Mouse (Mus musculus): ENCODE measurements around the gene Elavl2.
"Not testable (repeated sequence)": the region's sequence is repeated elsewhere in the genome, so short reads cannot be mapped to it uniquely, and the experiment has no call there.

The Elavl2 gene

DNA sequence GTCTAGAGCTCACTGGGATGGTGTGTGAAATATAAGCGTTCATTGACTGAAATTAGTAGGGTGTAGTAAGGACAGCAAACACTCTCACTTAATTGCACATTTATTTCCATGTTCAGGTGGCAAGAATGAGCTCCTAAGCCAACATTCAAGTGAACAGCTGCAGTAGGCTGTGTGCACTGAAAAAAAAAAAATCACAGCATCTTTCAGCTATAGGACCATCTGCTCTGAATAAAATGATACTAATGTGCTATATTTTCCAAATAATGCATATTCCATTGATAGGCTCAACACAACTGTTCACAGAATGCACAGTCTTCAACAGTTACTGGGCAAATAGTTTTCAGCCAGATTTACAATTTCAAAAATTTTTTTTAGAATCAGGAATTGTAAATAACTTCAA lies 89.8 kb downstream of the Elavl2 start:
- no peak for DNase-seq

DNA sequence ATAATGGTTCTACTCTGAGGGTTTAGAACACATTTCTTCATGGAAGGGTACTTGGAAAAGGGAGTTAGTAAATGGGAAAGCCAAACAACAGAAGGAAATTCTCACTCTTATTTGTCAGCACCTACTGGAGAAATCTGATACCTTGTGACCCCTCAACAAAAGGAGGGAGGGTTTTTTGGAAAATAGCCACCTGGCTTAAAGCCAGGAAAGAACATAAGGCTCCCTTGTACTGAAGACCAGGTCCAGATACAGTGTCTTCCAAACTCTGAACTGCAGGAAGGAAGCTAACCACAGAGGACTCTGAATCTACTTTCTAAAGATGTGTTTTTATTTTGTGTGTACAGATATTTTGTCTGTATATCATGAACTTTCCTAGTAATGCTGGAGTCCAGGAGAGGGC lies 102.9 kb downstream of the Elavl2 start:
- no peak for DNase-seq

DNA sequence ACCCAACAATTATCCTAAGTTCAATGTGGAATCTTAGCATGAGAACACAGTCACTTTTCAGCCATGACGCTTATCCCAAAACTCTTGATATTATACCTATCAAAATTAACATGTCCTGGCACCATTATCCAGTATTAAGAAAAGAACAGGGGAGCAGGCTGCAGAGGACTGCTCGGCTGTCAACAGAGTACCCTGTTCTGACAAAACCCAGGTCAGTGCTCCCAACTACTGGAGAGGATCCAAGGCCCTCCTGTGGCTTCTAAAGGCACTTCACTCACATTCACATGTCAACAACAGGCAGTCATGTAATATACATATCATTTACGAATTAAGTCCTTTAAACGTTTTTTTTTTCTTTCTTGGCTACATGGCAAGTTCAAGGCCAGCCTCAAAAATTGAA lies 105.3 kb downstream of the Elavl2 start:
- DNase-seq, result no peak

DNA sequence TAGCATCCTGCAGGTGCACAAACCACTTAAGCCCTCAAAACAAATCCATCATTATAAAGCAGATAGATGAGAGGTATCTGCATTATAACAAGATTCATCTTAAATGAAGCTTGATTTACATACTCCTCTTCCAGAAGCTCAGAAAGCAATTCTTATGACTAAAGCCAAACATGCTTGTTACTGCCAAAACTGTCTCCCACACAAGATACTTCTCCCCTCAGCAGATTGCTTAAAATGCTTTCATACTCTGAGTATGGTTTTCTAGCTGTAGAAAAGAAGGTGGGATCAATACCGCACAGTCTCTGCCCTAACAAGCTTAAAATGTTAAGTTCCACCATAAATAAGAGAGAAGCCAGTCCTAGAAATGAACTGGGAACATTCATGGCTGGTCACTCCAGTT lies 109.1 kb downstream of the Elavl2 start:
- no peak for DNase-seq

DNA sequence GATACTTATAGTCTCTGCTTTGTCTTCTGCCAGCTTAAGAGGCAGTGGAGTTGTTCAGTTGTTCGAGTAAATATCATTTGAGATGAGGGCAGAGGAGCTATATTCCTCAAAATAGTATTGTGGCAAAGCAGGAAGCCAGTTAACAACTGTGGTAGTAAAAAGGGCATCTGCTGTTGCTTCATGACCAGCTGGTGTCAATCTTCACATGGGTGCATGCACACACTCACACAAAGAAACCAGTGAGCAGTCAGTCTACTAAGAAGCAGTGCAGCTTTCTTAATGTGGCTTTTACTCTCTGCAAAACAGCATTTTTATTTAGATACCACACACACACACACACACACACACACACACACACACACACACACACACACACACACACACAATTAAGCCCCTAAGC lies 110.2 kb downstream of the Elavl2 start:
- no peak for DNase-seq

DNA sequence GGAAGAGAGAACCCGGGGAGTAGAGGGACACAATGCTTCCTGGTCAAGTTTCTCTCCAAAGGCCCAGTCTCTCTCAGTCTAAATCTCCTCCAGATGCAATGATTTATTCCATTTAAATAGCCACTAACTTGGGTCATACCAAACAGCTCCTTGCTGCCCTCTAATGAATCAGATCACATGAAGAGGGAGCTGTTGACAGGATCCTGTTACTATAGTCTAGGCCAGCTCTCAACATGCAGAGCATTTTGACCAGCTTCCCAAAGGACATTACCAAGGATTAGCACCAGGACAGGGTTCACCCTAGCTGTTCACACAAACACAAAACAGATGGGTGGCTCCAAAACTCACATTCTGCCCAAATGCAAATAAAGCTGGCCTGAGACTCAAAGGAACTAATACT lies 111.4 kb downstream of the Elavl2 start:
- no peak for DNase-seq

DNA sequence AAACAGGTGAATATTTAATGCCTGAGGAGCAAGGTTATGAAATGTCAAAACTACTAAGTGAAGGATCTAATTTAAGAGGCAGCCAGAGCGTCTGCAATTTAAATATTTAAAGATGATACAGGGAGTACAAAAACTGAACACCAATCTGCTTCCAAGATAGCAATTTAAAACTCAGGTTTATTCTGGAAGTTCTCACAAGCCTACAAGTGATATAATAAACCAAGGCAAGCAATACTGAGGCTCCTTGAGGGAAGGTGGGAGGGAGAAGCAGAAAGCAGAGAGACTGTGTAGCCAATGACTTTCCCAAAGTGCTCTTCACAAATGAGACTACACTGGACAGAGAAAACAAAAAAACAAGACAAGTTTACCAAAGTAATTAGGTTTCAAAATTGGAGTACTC lies 132.2 kb downstream of the Elavl2 start:
- DNase-seq, result no peak

DNA sequence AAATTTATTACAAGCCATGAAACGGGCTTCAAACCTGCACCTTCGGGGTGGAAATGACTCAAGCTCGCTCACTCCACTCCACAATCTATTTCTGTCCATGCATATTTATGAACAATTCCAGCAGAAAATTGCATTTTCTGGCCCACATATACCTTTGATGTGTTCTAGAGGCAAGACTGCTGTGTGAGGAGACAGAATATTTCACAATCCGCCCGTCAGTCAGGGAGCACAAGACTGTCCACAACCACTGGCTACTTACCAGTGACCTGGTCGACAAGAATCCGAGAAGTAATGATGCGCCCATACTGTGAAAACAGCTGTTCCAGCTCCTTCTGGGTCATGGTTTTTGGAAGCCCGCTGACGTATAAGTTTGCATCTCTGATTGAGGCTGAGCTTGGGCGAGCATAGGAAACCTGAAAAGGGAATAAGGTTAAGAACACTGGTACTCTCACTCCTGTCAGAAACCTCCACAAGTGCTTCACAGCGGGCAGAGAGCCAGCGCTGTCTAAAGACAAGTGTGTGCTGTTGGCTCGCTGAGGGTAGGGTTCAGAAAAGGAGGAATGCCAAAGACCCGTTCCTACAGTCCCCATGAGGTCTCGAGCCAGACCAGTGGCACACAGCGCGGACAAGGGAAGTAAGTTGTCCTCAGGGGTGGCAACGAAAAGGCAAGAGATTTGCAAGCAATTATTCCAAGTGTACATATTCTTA lies 136.7 kb downstream of the Elavl2 start:
- DNase-seq, result no peak

DNA sequence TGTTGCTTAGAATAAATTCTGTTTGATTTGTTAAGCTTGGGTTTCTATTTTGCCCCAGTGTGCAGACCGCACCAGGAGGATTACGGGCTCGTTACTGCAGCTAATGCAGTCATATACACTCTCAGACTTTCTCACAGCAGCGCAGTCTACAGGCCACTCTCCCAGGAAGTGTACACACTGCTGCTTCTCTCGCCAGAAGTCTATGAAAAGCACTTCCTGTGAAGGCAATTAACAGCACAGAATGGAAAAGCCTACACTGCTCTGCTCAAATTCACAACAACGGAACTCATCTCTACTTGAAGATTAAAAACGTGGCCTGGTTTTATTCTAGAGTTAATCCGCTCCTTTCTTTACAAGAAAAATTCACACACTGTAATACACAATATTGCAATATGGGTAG lies 137.7 kb downstream of the Elavl2 start:
- no peak for DNase-seq

DNA sequence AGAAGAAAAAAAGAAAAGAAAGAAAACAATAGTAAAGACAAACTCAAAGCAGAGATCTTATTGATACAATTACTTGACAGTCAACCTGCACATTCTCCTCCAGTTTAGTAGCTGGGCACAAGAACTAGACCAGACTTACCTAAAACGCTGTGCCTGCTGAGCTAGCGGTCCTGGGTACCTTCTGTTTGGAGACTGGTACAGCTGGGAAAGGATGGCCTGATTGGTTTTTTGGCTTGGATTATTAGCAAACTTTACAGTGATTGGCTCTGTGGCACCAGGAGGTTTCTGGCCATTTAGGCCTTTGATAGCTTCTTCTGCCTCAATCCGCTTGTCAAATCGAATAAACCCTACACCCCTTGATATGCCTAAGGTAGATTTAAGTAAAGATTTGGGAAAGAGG lies 140.0 kb downstream of the Elavl2 start:
- no peak for DNase-seq

DNA sequence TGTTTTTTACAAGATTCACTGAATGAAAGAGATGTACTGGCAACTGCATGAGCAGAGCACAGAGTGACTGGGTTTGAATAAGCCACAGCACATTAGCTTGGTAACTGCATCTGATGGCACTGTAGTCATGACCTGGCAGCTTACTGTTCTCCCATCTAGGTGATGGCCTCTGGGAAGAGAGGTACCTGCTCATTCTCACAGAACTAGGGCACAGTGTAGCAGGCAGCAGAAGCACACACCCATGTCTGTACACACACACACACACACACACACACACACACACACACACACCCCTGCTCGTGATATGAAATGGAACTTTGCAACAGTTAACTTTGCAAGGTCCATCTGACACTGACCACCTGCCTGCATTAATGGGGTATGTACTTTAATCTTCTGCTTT lies 151.9 kb downstream of the Elavl2 start:
- no peak for DNase-seq

DNA sequence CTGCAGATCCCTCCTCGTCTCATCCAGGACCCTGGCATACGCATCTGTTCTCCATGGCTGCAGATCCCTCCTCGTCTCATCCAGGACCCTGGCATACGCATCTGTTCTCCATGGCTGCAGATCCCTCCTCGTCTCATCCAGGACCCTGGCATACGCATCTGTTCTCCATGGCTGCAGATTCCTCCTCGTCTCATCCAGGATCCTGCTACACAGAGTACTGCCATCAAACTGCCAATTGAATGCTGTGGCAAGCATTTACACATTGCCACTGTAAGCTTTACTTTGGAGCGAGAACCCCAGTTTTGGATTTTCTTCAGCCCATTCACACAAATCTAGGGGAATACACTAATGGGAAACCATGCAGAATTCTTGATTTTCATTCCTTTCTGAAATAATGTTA lies 155.4 kb downstream of the Elavl2 start:
- not testable (repeated sequence) for DNase-seq

DNA sequence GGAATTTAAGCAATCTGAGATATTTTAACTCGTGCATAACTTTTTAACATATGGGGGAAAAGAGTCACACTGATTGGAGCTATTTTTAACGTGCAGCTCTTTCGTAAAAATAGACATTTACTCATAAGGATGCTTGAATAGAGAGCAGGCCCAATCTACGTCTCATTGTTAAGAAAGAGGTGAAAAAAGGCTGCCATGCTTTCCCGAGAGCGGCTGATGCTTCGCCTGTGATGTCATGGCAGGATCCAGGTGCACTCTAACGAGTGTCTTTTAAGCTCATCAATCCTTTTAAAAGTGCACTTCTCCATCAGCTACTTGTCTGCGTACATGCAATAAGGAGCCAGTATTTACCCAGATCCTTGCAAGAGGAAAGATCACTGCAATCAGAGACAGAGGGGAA lies 156.0 kb downstream of the Elavl2 start:
- no peak for DNase-seq

DNA sequence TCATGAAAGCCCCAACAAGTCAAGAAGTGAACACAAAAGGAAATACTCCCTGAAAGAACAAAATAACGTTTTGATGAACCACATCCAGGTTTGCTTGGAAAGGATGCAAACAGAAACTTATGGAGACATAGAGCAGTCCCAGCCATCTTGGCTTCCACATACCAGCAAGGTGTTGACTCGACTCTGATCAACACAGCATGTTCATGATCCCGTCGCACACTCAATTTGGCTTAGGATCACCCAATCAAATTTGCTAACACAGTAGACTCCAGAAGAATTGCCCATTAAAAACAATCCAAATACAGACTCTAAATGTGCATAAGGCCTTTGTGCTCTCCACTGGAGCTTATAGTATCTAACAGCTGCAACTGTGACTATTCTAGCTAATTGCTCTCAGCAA lies 156.7 kb downstream of the Elavl2 start:
- DNase-seq, result no peak

DNA sequence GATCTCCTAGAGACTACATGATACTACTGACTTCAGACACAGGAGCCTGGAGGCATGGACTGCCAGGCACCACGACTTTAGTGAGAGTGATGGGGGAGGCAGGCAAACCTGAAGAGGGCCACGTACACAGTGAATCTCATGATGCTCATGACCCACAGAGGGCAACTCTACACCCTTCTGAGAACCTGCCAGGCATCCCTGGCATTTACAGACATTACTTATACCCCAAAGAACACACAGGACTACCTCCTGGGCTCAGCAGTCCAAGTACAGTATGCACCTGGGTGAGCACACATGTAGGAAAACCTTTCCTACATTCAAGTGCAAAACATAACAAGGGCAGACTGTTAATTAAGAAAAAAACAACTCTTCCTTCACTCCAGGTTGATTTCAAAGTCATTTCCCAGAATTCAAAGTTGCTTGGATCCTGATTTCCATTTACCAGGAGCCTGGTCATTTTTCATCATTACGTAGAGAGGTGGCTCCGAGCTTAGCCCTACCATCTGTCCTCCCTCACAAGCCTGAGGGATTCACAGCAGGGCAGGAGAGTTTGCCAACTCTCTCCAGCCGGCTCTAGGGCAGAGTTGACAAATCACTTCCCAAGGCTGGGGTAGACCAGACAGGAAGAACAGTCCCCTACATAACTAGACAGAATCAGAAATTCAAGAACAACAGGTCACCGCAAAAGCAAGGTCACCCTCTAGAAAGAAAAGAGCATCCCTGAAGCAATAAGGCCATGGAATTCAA lies 161.7 kb downstream of the Elavl2 start:
- no peak for DNase-seq

DNA sequence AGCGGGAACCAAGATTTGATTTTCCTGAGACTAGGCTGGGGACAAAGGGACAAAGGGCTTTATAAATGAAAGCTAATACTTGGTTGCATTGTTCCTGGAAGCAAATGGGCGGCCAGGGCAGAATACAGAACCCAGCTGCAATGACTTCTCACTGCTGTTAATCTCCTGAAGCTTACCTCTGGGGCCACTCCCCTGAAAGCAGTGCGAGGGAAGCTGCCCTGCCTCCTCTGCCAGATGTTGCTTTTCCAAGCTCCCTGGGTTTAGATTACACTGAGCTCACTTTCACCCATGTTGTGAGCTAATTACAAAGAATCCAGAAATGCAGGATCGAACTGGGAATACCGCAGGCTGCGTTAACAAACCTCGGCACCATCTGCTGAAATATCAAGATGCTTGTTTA lies 163.6 kb downstream of the Elavl2 start:
- DNase-seq, result no peak

DNA sequence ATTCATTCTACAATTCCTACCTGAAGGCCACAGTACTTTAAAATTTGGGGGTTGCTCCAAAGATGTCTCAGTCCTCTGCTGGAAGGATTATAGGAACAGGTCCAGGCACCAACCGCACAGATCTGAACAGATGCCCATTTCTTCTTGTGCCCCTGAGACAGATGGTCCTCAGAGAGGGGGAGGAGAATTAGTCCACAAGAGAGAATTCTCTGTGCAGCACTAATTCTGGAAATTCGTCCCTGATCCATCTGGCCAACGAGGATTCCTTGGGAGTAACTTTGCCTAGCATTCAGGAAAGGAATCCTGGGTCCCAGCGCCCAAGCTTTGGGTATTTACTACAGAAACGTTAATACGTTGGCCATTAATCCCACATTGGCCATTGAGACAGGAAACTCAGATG lies 165.6 kb downstream of the Elavl2 start:
- DNase-seq, result no peak

DNA sequence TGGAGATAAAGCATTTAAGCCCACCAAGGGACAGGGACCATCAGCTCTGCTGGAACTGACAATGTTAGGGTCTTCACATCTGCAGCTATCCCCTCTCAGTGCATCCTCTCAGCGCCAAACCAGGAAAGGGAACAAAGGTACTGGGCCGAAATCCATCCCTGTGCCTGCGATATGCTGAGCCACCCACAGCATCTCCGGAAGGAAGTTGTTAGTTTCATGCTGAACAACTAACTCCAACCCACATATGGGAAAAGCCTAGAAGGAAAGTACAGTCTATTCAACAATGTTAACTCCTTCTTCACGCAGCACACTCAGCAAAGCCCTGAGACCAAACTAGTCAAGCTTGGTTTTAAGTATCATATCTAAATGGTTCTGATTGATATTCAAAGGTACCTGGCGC lies 167.0 kb downstream of the Elavl2 start:
- DNase-seq, result no peak

DNA sequence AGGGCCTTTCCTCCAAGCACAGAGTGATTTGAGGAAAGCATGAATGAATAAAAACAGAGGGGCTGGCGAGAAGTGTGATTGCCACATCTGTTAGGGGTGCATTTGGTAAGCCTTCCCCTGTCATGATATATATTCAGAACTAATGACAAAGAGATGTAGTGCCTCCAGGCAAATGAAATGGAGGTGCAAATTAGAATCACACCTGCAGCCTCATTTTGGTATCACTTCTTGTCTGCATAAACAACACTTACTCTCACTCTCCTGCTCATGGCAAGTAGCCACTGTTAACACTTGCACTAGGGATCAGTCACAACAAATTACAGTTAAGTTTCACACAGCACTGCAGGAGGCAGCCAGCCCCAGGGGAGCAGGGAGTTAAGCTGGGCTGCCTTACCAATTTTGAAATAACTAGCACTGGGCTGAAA lies 170.1 kb downstream of the Elavl2 start:
- no peak for DNase-seq

DNA sequence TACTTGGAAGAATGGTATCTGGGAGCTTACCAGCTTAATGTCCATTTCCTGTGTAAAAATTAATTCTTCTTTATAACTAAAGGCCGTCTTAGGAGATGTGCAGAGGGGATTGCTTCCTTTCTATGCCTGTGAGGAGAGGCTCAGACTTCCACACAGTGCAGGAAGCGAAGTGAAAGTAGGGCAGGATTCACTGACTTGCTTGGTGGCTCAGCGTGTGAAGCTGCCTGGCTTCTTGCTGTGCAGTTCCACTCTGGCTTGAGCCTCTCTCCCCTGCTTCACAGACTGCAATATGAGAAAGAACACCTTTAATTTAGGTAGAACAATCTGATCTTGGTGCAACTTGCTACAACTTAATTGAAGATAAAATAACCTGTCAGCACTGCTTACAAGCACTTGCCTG lies 172.2 kb downstream of the Elavl2 start:
- DNase-seq, result no peak

DNA sequence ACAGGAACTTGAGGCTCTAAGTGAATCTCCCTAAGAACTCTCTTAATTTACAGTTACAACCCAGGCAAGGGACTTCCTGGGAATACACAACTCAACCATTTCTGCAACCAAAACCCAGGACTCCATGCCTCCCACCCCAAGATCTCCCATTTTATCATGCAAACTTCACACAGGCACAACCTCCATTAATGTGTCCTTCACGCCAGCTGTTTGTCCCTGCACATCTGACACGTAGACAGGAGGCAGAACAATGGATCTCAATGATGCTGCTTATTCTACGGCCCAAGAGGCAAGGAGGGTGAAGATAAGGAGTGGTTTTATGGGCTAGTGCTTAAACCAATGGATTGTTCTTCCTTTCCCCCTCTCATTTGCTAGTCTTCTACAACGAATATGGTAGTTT lies 176.8 kb downstream of the Elavl2 start:
- no peak for DNase-seq

DNA sequence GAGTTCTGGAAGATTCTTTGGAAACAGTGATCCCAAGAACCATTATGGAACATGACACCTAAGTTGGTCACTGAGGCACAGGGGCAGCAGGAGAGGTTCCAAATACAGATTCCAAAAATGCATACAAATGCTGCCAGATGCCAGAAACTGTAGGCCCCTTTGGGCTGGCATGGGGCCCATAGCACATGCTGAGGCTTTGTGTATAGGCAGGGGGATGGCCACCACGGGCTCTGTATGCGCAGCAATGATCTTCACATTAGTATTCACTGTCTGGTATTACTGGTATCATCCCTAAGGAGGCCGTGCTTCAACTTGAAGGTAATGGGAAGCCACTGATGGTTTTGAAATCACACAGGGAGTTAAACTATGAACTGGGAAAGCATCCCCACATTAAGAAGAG lies 181.3 kb downstream of the Elavl2 start:
- DNase-seq, result no peak

DNA sequence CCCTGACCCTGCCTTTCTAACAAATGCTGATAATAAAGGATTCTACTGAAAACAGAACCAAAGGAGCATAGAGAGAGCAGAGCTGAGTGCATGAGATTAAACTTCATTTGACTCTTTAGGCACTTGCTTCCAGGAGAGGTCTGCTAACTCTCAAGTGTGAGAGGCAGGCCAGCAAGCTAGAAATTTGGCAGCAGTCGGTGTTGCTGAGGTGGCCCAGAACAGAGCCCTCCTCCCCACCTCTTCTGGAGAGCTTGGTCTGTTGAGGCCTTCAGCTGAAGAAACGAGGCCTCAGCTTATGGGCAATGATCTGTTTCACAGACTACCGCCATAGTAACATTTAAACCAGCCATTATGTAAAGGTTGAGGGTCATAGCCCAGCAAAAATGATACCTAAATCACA lies 186.7 kb downstream of the Elavl2 start:
- no peak for DNase-seq

DNA sequence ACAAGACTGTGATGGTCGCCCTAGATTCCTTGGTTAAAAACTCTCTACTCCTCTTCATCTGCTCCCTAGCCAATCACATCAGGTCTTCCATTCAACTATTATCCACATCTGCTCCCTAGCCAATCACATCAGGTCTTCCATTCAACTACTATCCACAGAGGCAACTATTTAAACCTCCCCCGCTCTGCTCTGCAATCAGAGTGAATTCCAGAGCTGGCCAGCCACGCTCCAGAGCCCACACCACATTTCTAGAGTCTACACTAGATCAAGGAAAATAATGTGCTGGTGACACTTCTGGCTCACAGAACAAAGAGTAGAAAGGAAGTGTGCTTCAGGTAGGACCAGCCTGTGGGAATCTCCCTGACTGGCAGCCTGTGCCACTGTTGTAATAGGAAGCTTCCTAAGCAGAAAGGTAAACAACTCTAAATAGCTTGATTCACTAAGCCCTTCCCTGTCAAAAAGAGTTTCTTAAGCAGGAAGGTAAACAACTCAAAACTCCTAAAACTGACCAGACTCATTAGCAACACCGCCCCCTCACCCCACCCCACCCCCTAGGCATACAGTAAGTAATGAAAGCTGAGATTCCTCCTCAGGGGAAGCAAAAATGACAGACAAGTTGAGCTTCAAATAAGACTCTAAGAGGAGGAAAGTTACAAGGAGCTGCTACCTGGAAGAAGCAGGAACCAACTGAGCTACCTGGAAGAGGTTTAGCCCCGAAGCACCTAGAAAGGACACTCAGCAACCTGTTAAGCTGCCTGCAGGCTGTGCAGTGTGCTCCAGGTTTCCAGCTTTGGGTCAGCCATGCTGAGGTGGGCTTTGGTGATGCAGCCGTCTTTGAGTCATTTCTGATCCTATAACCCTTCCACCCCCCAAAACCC lies 191.9 kb downstream of the Elavl2 start:
- no peak for DNase-seq

All from kidney, adult 8-10 months (tissue).